23 mouse cellular contexts compared by ENCODE assay signal in genomic region chr8:86258011-86258410, GRCm38 (mm10).
DNase-seq lines count a peak whose midpoint lies in the region; ATAC-seq lines count a peak whose summit lies in the region.
"Had no signal": no experiment of that assay in that cellular context is flagged by ENCODE, and none has a peak within 500 bp of the region (broad histone marks: within the 10 kb centered on the region; RNA-seq: fewer than 3 reads in every experiment).

No protein-coding gene starts in this region.

- no peak for ATAC-seq in hindbrain, embryonic 11.5 days (ENCODE audit: low FRiP score)
- no peak for ATAC-seq in hindbrain, embryonic 12.5 days (ENCODE audit: low FRiP score)
- ATAC-seq: forebrain, embryonic 14.5 days had no signal

- 89% methylated on average over 5 of the region's 5 CpGs for WGBS in hindbrain, embryonic 11.5 days
- 84% methylated on average over 5 of the region's 5 CpGs for WGBS in hindbrain, embryonic 12.5 days

- no peaks in the 10 kb centered on the region for H3K4me1 ChIP-seq in hindbrain, embryonic 11.5 days (replicated peaks; ENCODE audit: control insufficient read depth, insufficient read depth, low read length)
- peaks cover 11% of the 10 kb centered on the region; the same call in 1 of the 2 replicates for H3K4me1 ChIP-seq in hindbrain, embryonic 12.5 days
- H3K4me1 ChIP-seq: embryonic facial prominence, embryonic 15.5 days; heart, embryonic 15.5 days; limb, embryonic 15.5 days; lung, embryonic 15.5 days; megakaryocyte, embryonic 14.5 days had no signal

- H3K36me3 ChIP-seq in hindbrain, embryonic 11.5 days (ENCODE audit: control insufficient read depth, insufficient read depth, low read length): no peaks in the 10 kb centered on the region
- no peaks in the 10 kb centered on the region for H3K36me3 ChIP-seq in hindbrain, embryonic 12.5 days
- H3K36me3 ChIP-seq: embryonic facial prominence, embryonic 15.5 days; heart, embryonic 15.5 days; limb, embryonic 15.5 days; lung, embryonic 15.5 days had no signal

- no peaks in the 10 kb centered on the region for H3K9me3 ChIP-seq in hindbrain, embryonic 11.5 days (ENCODE audit: control insufficient read depth, low read length)
- H3K9me3 ChIP-seq in hindbrain, embryonic 12.5 days (replicated peaks): no peaks in the 10 kb centered on the region
- H3K9me3 ChIP-seq: embryonic facial prominence, embryonic 15.5 days; heart, embryonic 15.5 days; limb, embryonic 15.5 days; lung, embryonic 15.5 days; megakaryocyte, embryonic 14.5 days had no signal

- H3K9ac ChIP-seq in hindbrain, embryonic 11.5 days (ENCODE audit: low read depth, low read length): no peak overlapping the region
- no peak overlapping the region for H3K9ac ChIP-seq in hindbrain, embryonic 12.5 days
- H3K9ac ChIP-seq: embryonic facial prominence, embryonic 15.5 days; heart, embryonic 15.5 days; limb, embryonic 15.5 days; liver, embryonic 14.5 days; lung, embryonic 15.5 days had no signal

- H3K27me3 ChIP-seq in hindbrain, embryonic 11.5 days (ENCODE audit: control insufficient read depth, insufficient read depth, low read length): no peaks in the 10 kb centered on the region
- no peaks in the 10 kb centered on the region for H3K27me3 ChIP-seq in hindbrain, embryonic 12.5 days
- H3K27me3 ChIP-seq: embryonic facial prominence, embryonic 15.5 days; heart, embryonic 15.5 days; limb, embryonic 15.5 days; lung, embryonic 15.5 days; megakaryocyte, embryonic 14.5 days had no signal

- no peak overlapping the region for H3K4me3 ChIP-seq in hindbrain, embryonic 11.5 days (ENCODE audit: low read depth, low read length)
- no peak overlapping the region for H3K4me3 ChIP-seq in hindbrain, embryonic 12.5 days
- H3K4me3 ChIP-seq: embryonic facial prominence, embryonic 15.5 days; heart, embryonic 15.5 days; limb, embryonic 15.5 days; lung, embryonic 15.5 days; megakaryocyte, embryonic 14.5 days had no signal

- no peak overlapping the region for H3K27ac ChIP-seq in hindbrain, embryonic 11.5 days (ENCODE audit: low read depth, low read length)
- H3K27ac ChIP-seq in hindbrain, embryonic 12.5 days: no peak overlapping the region
- H3K27ac ChIP-seq: embryonic facial prominence, embryonic 15.5 days; heart, embryonic 15.5 days; limb, embryonic 15.5 days; liver, embryonic 14.5 days; lung, embryonic 15.5 days had no signal

- no peak overlapping the region for H3K4me2 ChIP-seq in hindbrain, embryonic 11.5 days (replicated peaks; ENCODE audit: low read depth, low read length)
- no peak overlapping the region for H3K4me2 ChIP-seq in hindbrain, embryonic 12.5 days (replicated peaks)
- H3K4me2 ChIP-seq: embryonic facial prominence, embryonic 15.5 days; heart, embryonic 15.5 days; limb, embryonic 15.5 days; lung, embryonic 15.5 days had no signal

- DNase-seq in hindbrain, embryonic 11.5 days (ENCODE audit: low spot score): peak; percentile 4
- DNase-seq in urinary bladder, postnatal 4 days (ENCODE audit: low spot score in 2 of 2): peak; percentile 8 to 54
- DNase-seq in urinary bladder, postnatal 25 days (ENCODE audit: low spot score): no peak
- DNase-seq in cerebellum, postnatal 10 days: peak; percentile 85 to 88
- DNase-seq in testis, postnatal 10 days (ENCODE audit: low spot score): no peak
- DNase-seq in layer of hippocampus, adult 9-10 months (ENCODE audit: low spot score): no peak
- DNase-seq in layer of hippocampus, adult 11-12 months (ENCODE audit: low spot score): no peak
- DNase-seq: adrenal gland, postnatal 36 days; heart, postnatal 4 days; kidney, adult 8-10 months; kidney, postnatal 10 days; layer of hippocampus, postnatal 36 days; lung, postnatal 36 days; thymus, adult 2 months; thymus, postnatal 4 days had no signal

Comparison
In these comparisons a context has a peak if more than half of its experiments do, and no peak if none do; other contexts are left out.
1. DNase-seq: peak in hindbrain, embryonic 11.5 days (single experiment), urinary bladder, postnatal 4 days (2 of 2) and cerebellum, postnatal 10 days (2 of 2); none in urinary bladder, postnatal 25 days (single experiment), testis, postnatal 10 days (single experiment), layer of hippocampus, adult 9-10 months (single experiment) and layer of hippocampus, adult 11-12 months (single experiment).